Mouse (Mus musculus): Measurements from ENCODE around the gene Gm20388. TPM values are rescaled to one million over a fixed set of nuclear protein-coding genes. Genes with fewer than 3 reads are reported as not detected.

The Gm20388 gene
- polyA plus RNA-seq, 1 experiment from 2014 or later, result not detected

GRCm38 (mm10) chr8:123117127-123117731, 3206.6 kb downstream of the Gm20388 start, which contains the start of gene Cpne7:
Gene Cpne7 (plus strand): TSS chr8:123117374.
- ATAC-seq (replicated peaks), result no peak
- no peaks in the 10 kb centered on the region for H3K9me3 ChIP-seq
- H3K36me3 ChIP-seq, result no peaks in the 10 kb centered on the region
- H3K9ac ChIP-seq (replicated peaks), result peak within 1 kb of the TSS; percentile 47
- H3K27ac ChIP-seq (replicated peaks), result no peak within 1 kb of the TSS
- H3K27me3 ChIP-seq, result peaks cover 37% of the 10 kb centered on the region
- H3K4me2 ChIP-seq (replicated peaks), result peak within 1 kb of the TSS; percentile 73
- H3K4me1 ChIP-seq, result peaks cover 17% of the 10 kb centered on the region
- WGBS, result under 1% methylated on average over 50 of the region's 51 CpGs
- H3K4me3 ChIP-seq, result peak within 1 kb of the TSS; percentile 43

GRCm38 (mm10) chr8:123117744-123118143, 3207.1 kb downstream of the Gm20388 start:
- peak overlapping the region; percentile 73 for H3K4me2 ChIP-seq (replicated peaks)
- peak overlapping the region; percentile 43 for H3K4me3 ChIP-seq
- peaks cover 17% of the 10 kb centered on the region for H3K4me1 ChIP-seq
- peaks cover 37% of the 10 kb centered on the region for H3K27me3 ChIP-seq
- no peaks in the 10 kb centered on the region for H3K9me3 ChIP-seq
- WGBS, result 2% methylated on average over 17 of the region's 17 CpGs
- no peak overlapping the region for H3K27ac ChIP-seq (replicated peaks)
- peak overlapping the region; percentile 47 for H3K9ac ChIP-seq (replicated peaks)
- ATAC-seq (replicated peaks), result no peak
- no peaks in the 10 kb centered on the region for H3K36me3 ChIP-seq

GRCm38 (mm10) chr8:123122059-123122458, 3211.4 kb downstream of the Gm20388 start:
- H3K9ac ChIP-seq (replicated peaks), result no peak overlapping the region
- H3K4me2 ChIP-seq (replicated peaks), result no peak overlapping the region
- peaks cover 12% of the 10 kb centered on the region for H3K4me1 ChIP-seq
- ATAC-seq (replicated peaks), result no peak
- H3K36me3 ChIP-seq, result no peaks in the 10 kb centered on the region
- 75% methylated on average over 9 of the region's 9 CpGs for WGBS
- H3K27me3 ChIP-seq, result peaks cover 26% of the 10 kb centered on the region
- no peak overlapping the region for H3K4me3 ChIP-seq
- no peaks in the 10 kb centered on the region for H3K9me3 ChIP-seq
- H3K27ac ChIP-seq (replicated peaks), result no peak overlapping the region

- H3K4me1 ChIP-seq, result peaks cover 6% of the 10 kb centered on the region
- no peaks in the 10 kb centered on the region for H3K9me3 ChIP-seq
- no peak for ATAC-seq (replicated peaks)
- no peak overlapping the region for H3K27ac ChIP-seq (replicated peaks)
- H3K9ac ChIP-seq (replicated peaks), result no peak overlapping the region
- peaks cover 20% of the 10 kb centered on the region for H3K27me3 ChIP-seq
- H3K4me2 ChIP-seq (replicated peaks), result no peak overlapping the region
- H3K36me3 ChIP-seq, result no peaks in the 10 kb centered on the region
- no peak overlapping the region for H3K4me3 ChIP-seq
- 80% methylated on average over 5 of the region's 5 CpGs for WGBS
Measured at GRCm38 (mm10) chr8:123122670-123123069, 3212.0 kb downstream of the Gm20388 start.

GRCm38 (mm10) chr8:123126193-123126816, 3215.7 kb downstream of the Gm20388 start:
- 7% methylated on average over 19 of the region's 19 CpGs for WGBS
- Histone ChIP-seq H3K4me2 (replicated peaks) (no peak overlapping the region), H3K9me3 (no peaks in the 10 kb centered on the region), H3K4me1 (no peaks in the 10 kb centered on the region; the same call in 1 of the 2 replicates), H3K27me3 (0 out of 2 replicates have a peak, but pooled peaks cover 3% of the 10 kb centered on the region), H3K27ac (replicated peaks) (no peak overlapping the region), H3K36me3 (no peaks in the 10 kb centered on the region), H3K9ac (replicated peaks) (no peak overlapping the region), H3K4me3 (no peak overlapping the region)
- peak; percentile 8; the same call in 1 of the 2 replicates for ATAC-seq (replicated peaks)

- peaks cover 17% of the 10 kb centered on the region for H3K4me1 ChIP-seq
- H3K4me2 ChIP-seq (replicated peaks), result no peak overlapping the region
- no peak overlapping the region for H3K4me3 ChIP-seq
- no peak overlapping the region for H3K27ac ChIP-seq (replicated peaks)
- no peaks in the 10 kb centered on the region for H3K27me3 ChIP-seq
- WGBS, result 80% methylated on average over 9 of the region's 9 CpGs
- no peak for ATAC-seq (replicated peaks)
- H3K9me3 ChIP-seq, result no peaks in the 10 kb centered on the region
- H3K9ac ChIP-seq (replicated peaks), result no peak overlapping the region
- no peaks in the 10 kb centered on the region for H3K36me3 ChIP-seq
Measured at GRCm38 (mm10) chr8:123131041-123131440, 3220.4 kb downstream of the Gm20388 start.

GRCm38 (mm10) chr8:123132953-123133352, 3222.3 kb downstream of the Gm20388 start:
- Histone ChIP-seq H3K4me1 (peaks cover 27% of the 10 kb centered on the region), H3K27ac (replicated peaks) (no peak overlapping the region), H3K4me3 (no peak overlapping the region), H3K9ac (replicated peaks) (no peak overlapping the region), H3K36me3 (no peaks in the 10 kb centered on the region), H3K9me3 (no peaks in the 10 kb centered on the region), H3K4me2 (replicated peaks) (no peak overlapping the region), H3K27me3 (no peaks in the 10 kb centered on the region)
- 95% methylated on average over 2 of the region's 2 CpGs for WGBS
- no peak for ATAC-seq (replicated peaks)

- Histone ChIP-seq H3K27me3 (no peaks in the 10 kb centered on the region), H3K27ac (replicated peaks) (no peak overlapping the region; the same call in 1 of the 2 replicates), H3K4me3 (no peak overlapping the region), H3K4me2 (replicated peaks) (no peak overlapping the region), H3K36me3 (no peaks in the 10 kb centered on the region), H3K9ac (replicated peaks) (no peak overlapping the region), H3K9me3 (no peaks in the 10 kb centered on the region), H3K4me1 (peaks cover 32% of the 10 kb centered on the region)
- WGBS, result 80% methylated on average over 11 of the region's 11 CpGs
- ATAC-seq (replicated peaks), result no peak
Measured at GRCm38 (mm10) chr8:123134149-123134713, 3223.6 kb downstream of the Gm20388 start.

GRCm38 (mm10) chr8:123135406-123135805, 3224.8 kb downstream of the Gm20388 start:
- Histone ChIP-seq H3K9me3 (no peaks in the 10 kb centered on the region), H3K36me3 (no peaks in the 10 kb centered on the region), H3K9ac (replicated peaks) (no peak overlapping the region), H3K27me3 (no peaks in the 10 kb centered on the region), H3K4me2 (replicated peaks) (peak overlapping the region; percentile 25), H3K4me1 (peaks cover 32% of the 10 kb centered on the region), H3K27ac (replicated peaks) (peak overlapping the region; percentile 80), H3K4me3 (no peak overlapping the region)
- 3% methylated on average over 7 of the region's 7 CpGs for whole genome bisulfite sequencing
- ATAC-seq (replicated peaks), result peak; percentile 55; the same call in 1 of the 2 replicates

GRCm38 (mm10) chr8:123135806-123136205, 3225.2 kb downstream of the Gm20388 start:
- H3K36me3 ChIP-seq, result no peaks in the 10 kb centered on the region
- H3K4me3 ChIP-seq, result no peak overlapping the region
- 40% methylated on average over 9 of the region's 9 CpGs for WGBS
- no peak overlapping the region for H3K4me2 ChIP-seq (replicated peaks)
- peaks cover 32% of the 10 kb centered on the region for H3K4me1 ChIP-seq
- ATAC-seq (replicated peaks), result no peak
- H3K27me3 ChIP-seq, result no peaks in the 10 kb centered on the region
- no peak overlapping the region for H3K9ac ChIP-seq (replicated peaks)
- no peaks in the 10 kb centered on the region for H3K9me3 ChIP-seq
- H3K27ac ChIP-seq (replicated peaks), result peak overlapping the region; percentile 80

GRCm38 (mm10) chr8:123136287-123136686, 3225.6 kb downstream of the Gm20388 start:
- peak overlapping the region; percentile 46; the same call in 1 of the 2 replicates for H3K27ac ChIP-seq (replicated peaks)
- H3K9me3 ChIP-seq, result no peaks in the 10 kb centered on the region
- no peaks in the 10 kb centered on the region for H3K36me3 ChIP-seq
- WGBS, result 81% methylated on average over 9 of the region's 9 CpGs
- no peak for ATAC-seq (replicated peaks)
- no peak overlapping the region for H3K4me2 ChIP-seq (replicated peaks)
- H3K27me3 ChIP-seq, result no peaks in the 10 kb centered on the region
- H3K4me3 ChIP-seq, result no peak overlapping the region
- H3K9ac ChIP-seq (replicated peaks), result no peak overlapping the region
- H3K4me1 ChIP-seq, result peaks cover 32% of the 10 kb centered on the region

GRCm38 (mm10) chr8:123137645-123138077, 3227.0 kb downstream of the Gm20388 start:
- peak overlapping the region; percentile 23; the same call in 1 of the 2 replicates for H3K9ac ChIP-seq (replicated peaks)
- no peaks in the 10 kb centered on the region for H3K36me3 ChIP-seq
- no peaks in the 10 kb centered on the region for H3K9me3 ChIP-seq
- no peak overlapping the region for H3K4me3 ChIP-seq
- H3K4me2 ChIP-seq (replicated peaks), result no peak overlapping the region
- peak overlapping the region; percentile 77 for H3K27ac ChIP-seq (replicated peaks)
- H3K4me1 ChIP-seq, result peaks cover 37% of the 10 kb centered on the region
- peak; percentile 89 for ATAC-seq (replicated peaks)
- WGBS, result 0% methylated on average over 2 of the region's 2 CpGs
- H3K27me3 ChIP-seq, result no peaks in the 10 kb centered on the region

Measured in forebrain, embryonic 15.5 days (tissue).